Mouse (Mus musculus): ENCODE results near the gene Itga10.

DNA sequence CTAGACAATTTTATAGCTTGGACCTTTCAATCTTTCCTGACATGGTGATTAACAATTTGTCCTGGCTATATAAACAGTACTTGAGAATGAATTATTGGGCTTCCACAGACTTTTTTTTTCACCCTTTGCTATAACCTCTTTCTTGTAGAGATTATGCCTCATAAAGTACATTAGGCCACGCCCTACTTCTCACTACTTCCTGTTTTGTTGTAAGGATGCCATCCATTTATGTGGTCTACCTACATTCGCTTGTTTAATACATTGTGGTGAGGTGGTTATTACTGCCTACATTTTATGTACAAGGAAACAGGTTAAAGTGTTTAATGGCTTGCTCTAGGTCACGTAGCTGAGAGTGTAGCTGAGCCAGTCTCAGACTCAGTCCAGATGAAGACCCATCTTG is 29.8 kb downstream of the Itga10 start:
- TF ChIP-seq CTCF (IDR thresholded peaks at IDR 0.05; ENCODE audit: borderline replicate concordance, insufficient read depth, low read depth, low read length) (no peak), POLR2A (IDR thresholded peaks at IDR 0.05; ENCODE audit: borderline replicate concordance, insufficient read depth, low read length) (no peak)
